Mouse (Mus musculus): ENCODE data around the gene Gm49776.

- TF ChIP-seq CEBPB (IDR thresholded peaks at IDR 0.05; ENCODE audit: low read depth) = no peak
- TF ChIP-seq MYOG (IDR thresholded peaks at IDR 0.05; ENCODE audit: control insufficient read depth, extremely low read depth, insufficient read length) = no peak
- TF ChIP-seq CTCF (IDR thresholded peaks at IDR 0.05; ENCODE audit: control insufficient read depth, insufficient read depth, insufficient read length) = peak; percentile 95
- no peak for TF ChIP-seq MYOD1 (IDR thresholded peaks at IDR 0.05; ENCODE audit: control insufficient read depth, insufficient read length, low read depth)
- no peak for TF ChIP-seq USF1 (IDR thresholded peaks at IDR 0.05; ENCODE audit: low read depth)
Observed at GRCm38 (mm10) chr16:18211417-18212171, 46.5 kb downstream of the Gm49776 start.

Measured in C2C12 (cell line).